Comparison of ENCODE assay signal across 11 mouse cellular contexts in the genomic region with DNA sequence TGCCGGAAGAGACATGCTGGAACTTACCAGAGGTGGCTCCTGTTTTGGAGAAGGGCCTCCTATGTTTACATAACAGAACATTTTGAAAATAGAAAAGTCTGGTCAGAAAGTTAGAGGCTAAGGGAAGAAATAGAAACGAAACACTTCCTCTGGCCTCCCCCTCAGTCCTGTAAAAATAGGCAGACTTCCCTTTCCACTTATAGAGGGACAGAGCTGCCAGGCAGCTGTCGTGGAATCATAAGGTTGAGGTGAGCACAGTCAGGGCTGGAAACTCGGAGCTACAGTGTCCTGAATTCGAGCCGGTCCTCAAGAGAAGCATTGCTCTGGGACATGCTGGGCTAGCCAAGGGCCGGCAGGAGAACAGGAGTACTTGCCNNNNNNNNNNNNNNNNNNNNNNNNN.
"Had no signal": no experiment of that assay in that cellular context is flagged by ENCODE, and none has a peak within 500 bp of the region (broad histone marks: within the 10 kb centered on the region; RNA-seq: fewer than 3 reads in every experiment).

No protein-coding gene starts in this region.

- ATAC-seq: intestine, postnatal 0 days had no signal

- DNase-seq: kidney, adult 8-10 months; kidney, postnatal 25 days; left cerebral cortex, postnatal 4 days; lung, adult 18-20 months; lung, postnatal 10 days; lung, postnatal 4 days; midbrain, embryonic 14.5 days; right cerebral cortex, postnatal 25 days; thymus, adult 18-20 months; thymus, postnatal 25 days had no signal
